Mouse (Mus musculus) adrenal gland, postnatal 14 days (tissue): ENCODE measurements around the gene Tmem243. TPM values are rescaled to one million over a fixed set of nuclear protein-coding genes. Genes with fewer than 3 reads are reported as not detected.

Source experiments
- DNase-seq: peaks from one replicate; pipeline ENCODE4 v3.0.0; 2021; ENCODE audit warnings: mixed read lengths
- total RNA-seq: library from RNA; stranded (reverse); gene quantifications from 2 replicates; pipeline ENCODE4 v1.2.3, GENCODE M21; 2021

Gene Tmem243
- total RNA-seq, 1 experiment from 2014 or later, result 29.6 TPM

DNA sequence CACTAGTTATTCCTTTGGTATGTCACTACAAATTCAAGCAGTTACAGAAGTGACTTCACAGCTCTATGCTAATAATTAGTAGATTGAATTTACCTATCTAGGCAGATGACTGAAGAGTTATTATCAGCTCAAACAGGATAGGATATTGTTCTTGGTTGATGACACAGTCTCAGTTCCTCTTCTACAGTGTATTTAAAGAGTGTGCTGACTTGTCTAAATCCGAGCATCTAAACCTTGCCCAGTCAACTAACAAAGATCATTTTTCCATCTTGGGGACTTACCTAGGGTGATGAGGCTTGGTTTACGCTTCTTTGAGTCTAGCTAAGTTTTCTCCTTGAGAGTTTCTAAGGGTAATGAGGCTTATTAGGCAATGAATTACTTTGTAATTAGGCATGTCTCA lies 72.8 kb downstream of the Tmem243 start:
- DNase-seq, result no peak

DNA sequence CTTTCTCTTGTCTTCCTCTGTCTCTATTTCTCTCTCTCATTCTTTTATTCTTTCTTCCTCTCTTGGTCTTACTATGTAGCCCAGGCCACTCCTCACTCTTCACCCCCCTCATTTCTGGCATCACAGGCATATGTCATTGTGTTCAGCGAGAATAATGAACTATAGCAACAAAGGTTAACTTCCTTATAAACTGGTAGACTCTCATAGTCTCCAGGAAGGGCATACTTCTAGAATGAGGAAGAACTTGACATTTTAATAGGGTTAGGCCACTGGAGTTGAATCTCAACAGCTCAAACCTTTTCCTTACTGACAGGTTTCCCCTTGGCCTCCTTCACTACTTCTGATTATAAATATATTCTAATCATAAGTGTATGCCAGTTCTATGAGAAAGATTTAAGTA lies 86.0 kb downstream of the Tmem243 start:
- no peak for DNase-seq

Other genes starting within 250 kb of the Tmem243 start
- 5.0 and 17.7 TPM in 2 replicates for gene Abcb4, start 207.0 kb upstream of the Tmem243 start, total RNA-seq
- 32.8 and 78.7 TPM in 2 replicates for gene Crot, start 103.3 kb upstream of the Tmem243 start, total RNA-seq
- 28.2 and 28.3 TPM in 2 replicates for gene Dmtf1, start 61.1 kb downstream of the Tmem243 start, total RNA-seq
- gene 9330182L06Rik, start 165.4 kb downstream of the Tmem243 start, total RNA-seq, result 13.6 and 14.1 TPM in 2 replicates